Mouse (Mus musculus) hindbrain, embryonic 11.5 days (tissue): Measurements from ENCODE around the gene Gm5169. TPM values are rescaled to one million over a fixed set of nuclear protein-coding genes. Genes with fewer than 3 reads are reported as not detected.
"Not testable (repeated sequence)": the region's sequence is repeated elsewhere in the genome, so short reads cannot be mapped to it uniquely, and the experiment has no call there.

Experiments used
- ATAC-seq: fragments of 200-750 bp; cut with Nextera tagmentation; 2 replicates; pipeline ENCODE4 v1.8.0; 2017; ENCODE audit warnings: mild to moderate bottlenecking, moderate TSS enrichment, moderate library complexity; ENCODE audit not compliant: low FRiP score
- DNase-seq: peaks from one replicate; pipeline ENCODE4 v3.0.0-alpha.2; 2015; ENCODE audit warnings: low spot score
- H3K27ac ChIP-seq: fragments of 300-500 bp; sonication (generic); 2 replicates; pipeline ENCODE4 v1.5.1; 2014; ENCODE audit warnings: mild to moderate bottlenecking, low read depth, low read length
- H3K27me3 ChIP-seq: fragments of 300-500 bp; sonication (generic); 2 replicates; pipeline ENCODE4 v1.6.1; 2014; ENCODE audit warnings: mild to moderate bottlenecking, low read length, moderate library complexity, mixed read lengths; ENCODE audit not compliant: control insufficient read depth, insufficient read depth
- H3K36me3 ChIP-seq: fragments of 300-500 bp; sonication (generic); 2 replicates; pipeline ENCODE4 v1.6.1; 2014; ENCODE audit warnings: mild to moderate bottlenecking, low read length, moderate library complexity, mixed read lengths; ENCODE audit not compliant: control insufficient read depth, insufficient read depth
- H3K4me1 ChIP-seq: fragments of 300-500 bp; sonication (generic); replicated peaks from 2 replicates; pipeline ENCODE4 v1.6.1; 2014; ENCODE audit warnings: low read length, mixed read lengths; ENCODE audit not compliant: control insufficient read depth, insufficient read depth
- H3K4me2 ChIP-seq: fragments of 300-500 bp; sonication (generic); replicated peaks from 2 replicates; pipeline ENCODE4 v1.6.1; 2014; ENCODE audit warnings: mild to moderate bottlenecking, low read depth, low read length
- H3K4me3 ChIP-seq: fragments of 300-500 bp; sonication (generic); 2 replicates; pipeline ENCODE4 v1.5.1; 2014; ENCODE audit warnings: low read depth, low read length
- H3K9ac ChIP-seq: fragments of 300-500 bp; sonication (generic); 2 replicates; pipeline ENCODE4 v1.6.1; 2014; ENCODE audit warnings: low read depth, low read length
- H3K9me3 ChIP-seq: fragments of 300-500 bp; sonication (generic); 2 replicates; pipeline ENCODE4 v1.6.1; 2016; ENCODE audit warnings: low read length; ENCODE audit not compliant: control insufficient read depth
- WGBS: fragments of 180-500 bp; shearing (Covaris S2); extraction: QIAGEN DNeasy Blood & Tissue Kit; methylation state at CpG from one replicate; pipeline ENCODE4 v1.1.7; 2014; 5-methylcytosine and 5-hydroxymethylcytosine counted together
- polyA plus RNA-seq: library from polyadenylated mRNA; unstranded; fragments of >200 nt; fragmentation: Nextera tagmentation; extraction: Ambion mirVana; gene quantifications from 2 replicates; pipeline ENCODE4 v1.2.1, GENCODE M21; 2014

Gene Gm5169
- polyA plus RNA-seq: not detected in 2 replicates

DNA sequence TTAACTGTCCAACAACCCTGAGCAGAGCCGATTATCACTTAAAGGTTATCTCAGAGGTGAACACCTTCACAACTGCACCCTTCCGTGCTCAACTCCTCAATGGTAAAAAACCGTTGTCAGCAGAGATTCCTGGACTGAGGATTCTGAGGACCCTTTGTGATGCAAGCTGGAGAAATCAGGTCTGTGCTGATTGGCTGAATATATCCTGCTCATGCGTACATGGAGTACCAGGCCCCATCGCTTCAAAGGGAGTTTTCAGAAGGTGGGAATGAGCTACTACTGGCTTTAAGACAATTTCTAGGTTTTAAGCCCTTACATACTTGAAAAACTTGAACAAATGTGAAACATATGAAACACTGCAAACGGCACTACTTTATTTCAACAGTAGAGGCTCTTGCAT, at the start of gene Gm5169:
TSS of gene Gm5169 (minus strand) at position 101 of the 400 bp plus-strand sequence.
- H3K9ac ChIP-seq, DNase-seq, H3K4me1 ChIP-seq, H3K4me3 ChIP-seq, H3K9me3 ChIP-seq, H3K36me3 ChIP-seq, H3K27ac ChIP-seq, H3K27me3 ChIP-seq, ATAC-seq, H3K4me2 ChIP-seq: not testable (repeated sequence)
- WGBS: no CpG with 5 or more reads among the region's 6 CpGs

- H3K36me3 ChIP-seq, ATAC-seq, H3K27me3 ChIP-seq, H3K4me3 ChIP-seq, H3K4me1 ChIP-seq, H3K4me2 ChIP-seq, H3K9ac ChIP-seq, H3K27ac ChIP-seq, H3K9me3 ChIP-seq, DNase-seq: not testable (repeated sequence)
- 95% methylated on average over 13 of the region's 15 CpGs for WGBS
Observed at GRCm38 (mm10) chrX:25347424-25347823, 46.2 kb upstream of the Gm5169 start.
